Mouse (Mus musculus) stomach, embryonic 16.5 days (tissue): Measurements from ENCODE around the gene Cbln4. TPM values are rescaled to one million over a fixed set of nuclear protein-coding genes. Genes with fewer than 3 reads are reported as not detected.

Source experiments
- ATAC-seq: fragments of 200-750 bp; cut with Nextera tagmentation; 2 replicates; pipeline ENCODE4 v1.8.0; 2017; ENCODE audit warnings: moderate number of reproducible peaks, moderate TSS enrichment; ENCODE audit not compliant: insufficient read depth, low FRiP score
- H3K27ac ChIP-seq: fragments of 300-500 bp; sonication (generic); 2 replicates; pipeline ENCODE4 v1.5.1; 2014; ENCODE audit warnings: low read length
- H3K27me3 ChIP-seq: fragments of 300-500 bp; sonication (generic); 2 replicates; pipeline ENCODE4 v1.6.1; 2014; ENCODE audit warnings: low read length, control low read depth, mixed read lengths; ENCODE audit not compliant: control insufficient read depth, insufficient read depth
- H3K36me3 ChIP-seq: fragments of 300-500 bp; sonication (generic); 2 replicates; pipeline ENCODE4 v1.6.1; 2014; ENCODE audit warnings: low read length; ENCODE audit not compliant: control insufficient read depth, insufficient read depth
- H3K4me1 ChIP-seq: fragments of 300-500 bp; sonication (generic); 2 replicates; pipeline ENCODE4 v1.6.1; 2014; ENCODE audit warnings: low read length, control low read depth, mixed read lengths; ENCODE audit not compliant: control insufficient read depth, insufficient read depth
- H3K4me2 ChIP-seq: fragments of 300-500 bp; sonication (generic); 2 replicates; pipeline ENCODE4 v1.6.1; 2014; ENCODE audit warnings: low read depth, low read length, mixed read lengths
- H3K4me3 ChIP-seq: fragments of 300-500 bp; sonication (generic); replicated peaks from 2 replicates; pipeline ENCODE4 v1.5.1; 2014; ENCODE audit warnings: mild to moderate bottlenecking, low read length
- H3K9ac ChIP-seq: fragments of 300-500 bp; sonication (generic); 2 replicates; pipeline ENCODE4 v1.6.1; 2014; ENCODE audit warnings: low read length
- H3K9me3 ChIP-seq: fragments of 300-500 bp; sonication (generic); replicated peaks from 2 replicates; pipeline ENCODE4 v1.6.1; 2016; ENCODE audit warnings: low read length, control low read depth; ENCODE audit not compliant: control insufficient read depth
- WGBS: fragments of 180-500 bp; shearing (Covaris S2); extraction: QIAGEN DNeasy Blood & Tissue Kit; methylation state at CpG from one replicate; pipeline ENCODE4 v1.1.7; 2014; 5-methylcytosine and 5-hydroxymethylcytosine counted together
- polyA plus RNA-seq: library from polyadenylated mRNA; unstranded; fragments of >200 nt; fragmentation: Nextera tagmentation; extraction: Ambion mirVana; gene quantifications from 2 replicates; pipeline ENCODE4 v1.2.1, GENCODE M21; 2015

The Cbln4 gene
- polyA plus RNA-seq = 0.36 and 0.37 TPM in 2 replicates

GRCm38 (mm10) chr2:172043235-172043610, at the start of gene Cbln4:
Gene Cbln4 (minus strand): TSS chr2:172043466.
- ATAC-seq = no peak
- 2% methylated on average over 23 of the region's 23 CpGs for WGBS
- no peaks in the 10 kb centered on the region for H3K9me3 ChIP-seq
- H3K4me2 ChIP-seq = peak within 1 kb of the TSS; percentile 20; the same call in 1 of the 2 replicates
- no peak within 1 kb of the TSS for H3K27ac ChIP-seq
- no peaks in the 10 kb centered on the region for H3K36me3 ChIP-seq
- no peak within 1 kb of the TSS for H3K9ac ChIP-seq
- no peaks in the 10 kb centered on the region for H3K4me1 ChIP-seq
- peak within 1 kb of the TSS; percentile 11; the same call in 1 of the 2 replicates for H3K4me3 ChIP-seq
- H3K27me3 ChIP-seq = peaks cover 44% of the 10 kb centered on the region

- H3K9me3 ChIP-seq = no peaks in the 10 kb centered on the region
- H3K27ac ChIP-seq = no peak overlapping the region
- H3K27me3 ChIP-seq = no peaks in the 10 kb centered on the region
- ATAC-seq = no peak
- H3K4me1 ChIP-seq = no peaks in the 10 kb centered on the region
- no peak overlapping the region for H3K4me2 ChIP-seq
- no peak overlapping the region for H3K9ac ChIP-seq
- H3K36me3 ChIP-seq = no peaks in the 10 kb centered on the region
- no peak overlapping the region for H3K4me3 ChIP-seq
- 53% methylated on average over 3 of the region's 3 CpGs for WGBS
These were observed 35.3 kb upstream of the Cbln4 start for GRCm38 (mm10) chr2:172078596-172078995.

DNA sequence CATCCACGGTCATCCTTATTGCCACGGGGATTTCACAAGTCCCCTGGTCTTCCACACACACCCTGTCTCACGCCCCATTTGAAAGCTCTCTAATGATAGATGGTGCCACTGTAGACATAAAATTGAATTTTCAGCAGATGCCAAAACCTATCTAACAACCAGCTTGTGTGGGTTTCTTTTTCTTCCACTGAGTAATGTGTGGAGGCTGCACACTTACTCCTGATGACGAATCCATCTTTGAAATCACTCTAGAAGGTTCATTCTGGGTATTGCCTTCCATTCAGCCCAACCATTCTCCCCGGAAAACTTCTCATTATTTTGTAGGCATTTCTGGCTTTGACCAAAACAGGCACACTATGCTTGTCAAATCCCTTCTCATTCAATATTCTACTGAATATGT, 33.0 kb upstream of the Cbln4 start:
- Histone ChIP-seq H3K4me1 (no peaks in the 10 kb centered on the region), H3K9me3 (no peaks in the 10 kb centered on the region), H3K27me3 (no peaks in the 10 kb centered on the region), H3K4me2 (no peak overlapping the region), H3K9ac (no peak overlapping the region), H3K27ac (no peak overlapping the region), H3K36me3 (no peaks in the 10 kb centered on the region), H3K4me3 (no peak overlapping the region)
- no peak for ATAC-seq
- WGBS = 78% methylated on average over 5 of the region's 5 CpGs

GRCm38 (mm10) chr2:172062876-172063275, 19.6 kb upstream of the Cbln4 start:
- Histone ChIP-seq H3K4me1 (no peaks in the 10 kb centered on the region), H3K36me3 (no peaks in the 10 kb centered on the region), H3K27me3 (no peaks in the 10 kb centered on the region), H3K9me3 (no peaks in the 10 kb centered on the region), H3K9ac (no peak overlapping the region), H3K27ac (no peak overlapping the region), H3K4me2 (no peak overlapping the region), H3K4me3 (no peak overlapping the region)
- ATAC-seq = no peak
- WGBS = 50% methylated on average over 7 of the region's 7 CpGs

- no peaks in the 10 kb centered on the region for H3K9me3 ChIP-seq
- ATAC-seq = no peak
- H3K4me1 ChIP-seq = no peaks in the 10 kb centered on the region
- no peaks in the 10 kb centered on the region for H3K36me3 ChIP-seq
- no peaks in the 10 kb centered on the region for H3K27me3 ChIP-seq
- H3K9ac ChIP-seq = no peak overlapping the region
- 55% methylated on average over 3 of the region's 3 CpGs for WGBS
- no peak overlapping the region for H3K4me2 ChIP-seq
- H3K27ac ChIP-seq = no peak overlapping the region
- H3K4me3 ChIP-seq = no peak overlapping the region
These were observed 16.5 kb upstream of the Cbln4 start for GRCm38 (mm10) chr2:172059747-172060146.

- Histone ChIP-seq H3K4me3 (no peak overlapping the region), H3K27ac (no peak overlapping the region), H3K9me3 (no peaks in the 10 kb centered on the region), H3K4me2 (no peak overlapping the region), H3K4me1 (no peaks in the 10 kb centered on the region), H3K27me3 (no peaks in the 10 kb centered on the region), H3K36me3 (no peaks in the 10 kb centered on the region), H3K9ac (no peak overlapping the region)
- no peak for ATAC-seq
- 70% methylated on average over 7 of the region's 7 CpGs for WGBS
These were observed 15.8 kb upstream of the Cbln4 start for GRCm38 (mm10) chr2:172058936-172059665.

GRCm38 (mm10) chr2:172046002-172046401, 2.7 kb upstream of the Cbln4 start:
- H3K9me3 ChIP-seq = no peaks in the 10 kb centered on the region
- peaks cover 37% of the 10 kb centered on the region for H3K27me3 ChIP-seq
- H3K4me1 ChIP-seq = no peaks in the 10 kb centered on the region
- WGBS = 26% methylated on average over 7 of the region's 7 CpGs
- H3K27ac ChIP-seq = no peak overlapping the region
- H3K4me2 ChIP-seq = no peak overlapping the region
- H3K36me3 ChIP-seq = no peaks in the 10 kb centered on the region
- H3K9ac ChIP-seq = no peak overlapping the region
- H3K4me3 ChIP-seq = no peak overlapping the region
- ATAC-seq = no peak

DNA sequence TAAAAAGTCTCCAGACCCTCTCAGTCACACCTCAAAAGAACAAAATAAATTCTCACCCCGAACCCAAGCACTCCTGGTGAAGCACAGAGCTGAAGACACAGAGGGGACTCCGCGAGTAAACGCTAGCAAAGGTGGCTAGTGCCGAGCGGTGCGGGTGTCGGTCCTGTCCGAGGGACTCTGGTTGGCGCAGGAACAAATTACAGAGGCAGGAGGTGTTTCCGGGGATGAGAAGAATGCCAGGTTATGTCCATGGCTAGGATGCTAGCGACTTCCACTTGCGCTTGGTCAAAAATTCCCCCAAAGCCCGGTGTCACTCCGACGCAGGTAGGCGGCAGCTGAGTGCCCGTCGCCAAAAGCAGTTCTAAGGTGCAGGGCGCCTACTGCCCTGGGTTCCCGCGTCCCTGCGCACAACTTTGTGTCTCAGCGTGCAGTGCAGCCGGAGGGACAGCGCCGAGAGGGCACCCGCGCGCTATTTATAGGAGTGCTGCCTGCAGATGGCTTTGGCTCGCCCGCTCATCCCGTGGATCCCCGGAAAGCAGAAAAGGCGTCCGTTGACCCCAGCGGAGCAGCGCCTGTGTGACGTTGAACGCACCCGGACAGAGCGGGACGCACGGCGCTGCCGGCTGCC, 545 bp downstream of the Cbln4 start:
- Histone ChIP-seq H3K4me1 (no peaks in the 10 kb centered on the region), H3K4me2 (peak overlapping the region; percentile 20; the same call in 1 of the 2 replicates), H3K27me3 (peaks cover 44% of the 10 kb centered on the region), H3K36me3 (no peaks in the 10 kb centered on the region), H3K9ac (no peak overlapping the region), H3K9me3 (no peaks in the 10 kb centered on the region), H3K27ac (no peak overlapping the region), H3K4me3 (peak overlapping the region; percentile 11; the same call in 1 of the 2 replicates)
- ATAC-seq = no peak
- under 1% methylated on average over 46 of the region's 46 CpGs for WGBS

GRCm38 (mm10) chr2:172042125-172042524, 1.1 kb downstream of the Cbln4 start:
- H3K4me2 ChIP-seq = peak overlapping the region; percentile 20; the same call in 1 of the 2 replicates
- no peak overlapping the region for H3K27ac ChIP-seq
- no peaks in the 10 kb centered on the region for H3K9me3 ChIP-seq
- ATAC-seq = peak; percentile 81; the same call in 1 of the 2 replicates
- H3K4me1 ChIP-seq = no peaks in the 10 kb centered on the region
- no peak overlapping the region for H3K9ac ChIP-seq
- no peaks in the 10 kb centered on the region for H3K36me3 ChIP-seq
- peaks cover 44% of the 10 kb centered on the region for H3K27me3 ChIP-seq
- peak overlapping the region; percentile 11; the same call in 1 of the 2 replicates for H3K4me3 ChIP-seq
- WGBS = under 1% methylated on average over 34 of the region's 34 CpGs
